Mouse (Mus musculus): ENCODE data around the gene Irf1.
A peak's percentile ranks its signal among the peaks of the same experiment; 100 is the strongest.
"Not testable (repeated sequence)": the region's sequence is repeated elsewhere in the genome, so short reads cannot be mapped to it uniquely, and the experiment has no call there.

The Irf1 gene

DNA sequence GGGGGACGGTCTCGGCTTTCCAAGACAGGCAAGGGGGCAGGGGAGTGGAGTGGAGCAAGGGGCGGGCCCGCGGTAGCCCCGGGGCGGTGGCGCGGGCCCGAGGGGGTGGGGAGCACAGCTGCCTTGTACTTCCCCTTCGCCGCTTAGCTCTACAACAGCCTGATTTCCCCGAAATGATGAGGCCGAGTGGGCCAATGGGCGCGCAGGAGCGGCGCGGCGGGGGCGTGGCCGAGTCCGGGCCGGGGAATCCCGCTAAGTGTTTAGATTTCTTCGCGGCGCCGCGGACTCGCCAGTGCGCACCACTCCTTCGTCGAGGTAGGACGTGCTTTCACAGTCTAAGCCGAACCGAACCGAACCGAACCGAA, at the start of gene Irf1:
TSS of gene Irf1 (plus strand) at position 255 of the 365 bp plus-strand sequence.
- DNase-seq (ENCODE audit: low spot score): peak; percentile 75

DNA sequence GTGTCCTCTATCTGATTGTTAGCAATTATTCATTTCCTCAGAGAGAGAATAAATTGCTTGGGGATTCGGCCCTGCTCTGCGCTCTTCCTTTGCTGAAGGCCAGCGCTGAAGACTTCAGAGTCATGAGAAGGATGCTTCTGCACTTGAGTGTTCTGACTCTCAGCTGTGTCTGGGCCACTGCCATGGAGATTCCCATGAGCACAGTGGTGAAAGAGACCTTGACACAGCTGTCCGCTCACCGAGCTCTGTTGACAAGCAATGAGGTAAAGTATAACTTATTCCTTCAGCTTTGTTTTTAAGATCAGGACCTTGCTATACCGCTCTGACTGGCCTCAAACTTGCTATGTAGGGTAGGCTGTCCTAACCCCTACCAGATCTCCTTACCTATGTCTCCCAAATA, 49.1 kb upstream of the Irf1 start, which contains the start of gene Il5:
TSS of gene Il5 (plus strand) at position 80 of the 400 bp plus-strand sequence.
- DNase-seq (ENCODE audit: low spot score): no peak

DNA sequence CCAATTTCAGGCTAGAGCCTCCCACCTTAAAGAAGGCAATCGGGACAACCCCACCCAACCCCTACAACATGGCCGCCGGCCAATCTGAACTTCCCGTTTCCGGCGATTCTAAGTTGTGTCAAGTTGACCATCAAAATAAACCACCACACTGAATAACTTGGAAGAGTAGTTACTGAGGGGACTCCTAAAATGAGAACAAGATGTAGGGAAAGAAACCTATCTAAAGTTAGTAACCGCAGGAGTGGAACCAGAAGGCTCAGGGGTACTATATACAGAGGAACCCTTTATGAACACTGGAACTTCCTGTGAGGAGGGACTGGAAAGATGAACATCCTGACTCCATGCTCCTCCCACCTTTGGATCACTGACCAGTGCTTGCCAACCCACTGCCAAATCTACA, 38.4 kb upstream of the Irf1 start:
- no peak for DNase-seq (ENCODE audit: low spot score)

DNA sequence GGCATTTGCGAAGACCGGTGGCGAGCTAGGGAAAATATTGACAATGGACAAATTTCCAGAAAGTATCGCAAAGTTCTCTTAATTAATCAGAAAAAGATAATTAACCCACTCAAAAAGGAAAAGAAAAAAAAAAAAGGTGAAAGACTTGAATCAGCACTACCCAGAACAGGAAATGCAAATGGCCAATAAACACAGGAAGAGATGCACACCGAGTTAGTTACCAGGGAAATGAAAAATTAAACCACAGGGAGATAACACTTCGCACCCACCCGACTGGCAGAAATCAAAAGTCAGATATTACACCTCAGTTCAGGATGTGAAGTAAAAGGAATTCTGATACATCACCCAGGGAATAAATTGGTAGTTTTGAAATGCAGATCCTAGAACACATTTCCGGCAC, 37.6 kb upstream of the Irf1 start:
- no peak for DNase-seq (ENCODE audit: low spot score)

DNA sequence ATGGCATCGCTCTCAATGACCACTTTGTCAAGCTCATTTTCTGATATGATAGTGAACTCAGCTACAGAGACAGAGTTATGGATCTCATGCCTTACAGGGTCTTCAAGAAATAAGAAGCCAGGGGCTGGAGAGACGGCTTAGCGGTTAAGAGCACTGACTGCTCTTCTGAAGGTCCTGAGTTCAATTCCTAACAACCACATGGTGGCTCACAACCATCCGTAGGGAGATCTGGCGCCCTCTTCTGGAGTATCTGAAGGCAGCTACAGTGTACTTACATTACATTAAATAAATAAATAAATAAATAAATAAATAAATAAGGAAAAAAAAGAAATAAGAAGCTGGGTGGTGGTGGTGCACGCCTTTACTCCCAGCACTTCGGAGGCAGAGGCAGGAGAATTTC, 36.0 kb upstream of the Irf1 start:
- no peak for DNase-seq (ENCODE audit: low spot score)

DNA sequence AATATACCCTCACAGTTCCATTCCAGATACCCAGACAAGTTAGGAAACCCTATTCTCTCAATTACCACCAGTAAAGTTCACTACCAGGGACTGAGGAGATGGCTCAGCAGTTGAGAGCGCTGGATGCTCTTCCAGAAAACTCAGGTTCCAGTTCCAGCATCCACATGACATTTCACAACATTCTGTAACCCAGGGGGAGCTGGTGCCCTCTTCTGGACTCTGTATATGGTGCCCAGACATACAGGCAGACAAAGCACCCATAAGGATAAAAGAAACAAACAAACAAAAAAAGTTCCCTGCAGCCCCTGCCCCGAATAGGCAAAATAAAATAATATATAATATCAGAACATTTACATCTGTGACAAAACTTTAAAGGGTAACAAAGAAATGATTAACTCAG, 35.4 kb upstream of the Irf1 start:
- DNase-seq (ENCODE audit: low spot score): no peak

DNA sequence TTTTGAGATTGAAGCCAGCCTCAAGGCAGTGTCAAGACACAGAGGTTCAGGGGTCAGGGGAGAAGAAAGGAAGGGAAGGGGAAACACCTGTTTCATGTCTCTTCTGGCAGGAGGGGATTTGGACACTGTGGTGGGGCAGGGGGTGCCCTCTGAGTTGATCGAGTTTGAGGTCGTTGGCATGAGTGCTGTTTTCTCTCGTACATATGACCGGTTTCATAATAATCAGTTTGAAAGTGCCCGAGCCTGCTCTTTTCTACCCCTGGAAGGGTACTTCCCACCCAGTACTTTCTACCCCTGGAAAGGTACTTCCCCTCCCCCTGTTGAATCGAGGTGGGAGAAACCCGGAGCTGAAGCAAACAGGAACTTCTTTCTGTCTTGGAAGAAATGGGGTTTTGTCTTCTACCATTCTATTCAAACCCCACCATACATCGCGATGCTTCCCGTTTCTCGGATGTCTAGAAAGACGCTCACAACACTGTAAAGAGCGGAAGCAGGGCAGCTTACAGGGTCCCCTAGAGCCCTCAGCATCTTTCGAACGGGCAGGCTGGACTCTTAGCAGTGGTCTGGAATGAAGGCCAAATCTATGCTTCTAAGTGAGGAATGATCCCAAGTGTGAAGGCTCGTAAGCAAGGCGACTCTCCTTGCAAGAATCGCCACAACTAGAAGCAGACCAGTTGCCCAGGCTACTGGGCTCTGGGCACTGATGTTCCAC, 34.7 kb upstream of the Irf1 start:
- DNase-seq (ENCODE audit: low spot score): no peak

DNA sequence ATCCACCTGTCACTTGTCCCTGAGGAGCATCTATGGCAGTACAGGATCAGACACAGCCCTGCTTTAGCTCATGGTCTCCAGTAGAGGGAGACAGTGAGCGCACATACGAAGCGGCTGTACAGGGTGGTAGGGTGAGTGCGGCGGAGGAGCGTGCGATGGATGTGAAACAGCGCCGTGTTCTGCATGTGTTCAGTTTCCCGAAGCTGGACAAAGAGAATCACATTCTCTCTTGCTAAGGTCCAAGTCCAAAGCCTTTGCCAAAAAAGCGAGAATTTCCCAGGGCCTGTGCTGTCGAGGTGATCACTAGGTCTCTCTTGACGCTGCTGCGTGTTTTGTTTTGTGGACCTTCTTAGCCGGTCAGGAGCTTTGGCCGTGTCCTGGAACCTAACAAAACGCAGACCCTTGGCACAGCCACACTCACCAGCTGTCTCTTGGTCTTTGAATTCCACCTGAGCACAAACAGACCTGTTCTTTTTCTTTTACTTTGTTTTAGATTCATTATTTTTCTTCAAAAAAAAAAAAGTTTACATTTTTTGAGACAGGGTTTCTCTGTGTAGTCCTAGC, 34.0 kb upstream of the Irf1 start:
- no peak for DNase-seq (ENCODE audit: low spot score)

DNA sequence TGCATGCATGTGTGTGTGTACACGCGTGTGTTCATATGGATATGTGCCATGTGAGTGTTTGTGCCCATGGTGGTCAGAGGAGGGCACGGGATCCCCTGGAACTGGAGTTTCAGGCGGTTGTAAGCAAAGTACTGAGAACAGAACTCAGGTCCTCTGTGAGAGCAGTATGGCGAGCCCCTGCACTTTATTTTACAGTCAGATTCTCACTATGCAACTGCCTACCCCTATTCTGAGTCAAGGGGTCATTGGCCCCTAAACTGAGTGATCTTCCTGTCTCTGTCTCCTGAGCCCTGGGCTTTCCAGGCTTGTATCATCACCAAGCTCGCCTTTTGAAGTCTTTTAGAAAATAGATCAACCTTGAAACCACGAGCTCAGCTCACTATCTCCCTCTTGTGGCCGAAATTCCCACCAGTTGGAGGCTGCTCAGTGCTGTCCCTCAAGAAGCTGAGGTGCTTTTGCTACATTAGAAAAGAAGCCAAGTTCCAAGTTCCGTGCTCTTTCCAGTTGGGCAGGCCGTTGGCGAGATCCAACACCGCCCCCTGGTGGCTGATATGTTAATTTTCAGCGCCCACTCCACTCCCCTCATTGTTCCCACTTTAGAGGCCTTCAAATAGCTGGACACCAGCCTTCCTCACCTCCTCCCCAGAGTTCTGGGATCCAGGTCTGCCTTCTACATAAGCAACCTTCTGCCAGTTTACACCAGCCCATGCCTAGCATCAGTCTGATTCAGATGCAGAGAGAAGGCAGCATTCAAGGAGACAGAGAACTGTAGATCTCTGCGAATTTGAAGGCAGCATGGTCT, 32.8 kb upstream of the Irf1 start:
- peak; percentile 27 for DNase-seq (ENCODE audit: low spot score)

DNA sequence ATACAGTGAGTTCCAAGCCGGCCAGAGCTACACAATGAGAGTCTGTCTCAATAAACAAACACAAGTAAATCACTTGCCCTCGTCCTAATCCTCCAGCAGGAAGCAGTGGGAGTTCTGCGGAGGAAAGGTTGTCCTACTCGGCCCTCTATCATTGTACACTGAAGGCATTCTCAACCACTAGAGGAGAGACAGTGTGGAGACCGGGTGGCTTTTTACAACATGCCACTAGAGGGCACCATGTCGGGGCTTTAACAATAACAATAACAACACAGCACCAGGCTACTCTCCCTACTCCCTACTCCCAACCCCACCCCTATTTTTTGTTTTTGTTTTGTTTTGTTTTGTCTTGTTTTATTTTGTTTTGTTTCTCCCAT, 32.3 kb upstream of the Irf1 start:
- DNase-seq (ENCODE audit: low spot score): peak; percentile 47

DNA sequence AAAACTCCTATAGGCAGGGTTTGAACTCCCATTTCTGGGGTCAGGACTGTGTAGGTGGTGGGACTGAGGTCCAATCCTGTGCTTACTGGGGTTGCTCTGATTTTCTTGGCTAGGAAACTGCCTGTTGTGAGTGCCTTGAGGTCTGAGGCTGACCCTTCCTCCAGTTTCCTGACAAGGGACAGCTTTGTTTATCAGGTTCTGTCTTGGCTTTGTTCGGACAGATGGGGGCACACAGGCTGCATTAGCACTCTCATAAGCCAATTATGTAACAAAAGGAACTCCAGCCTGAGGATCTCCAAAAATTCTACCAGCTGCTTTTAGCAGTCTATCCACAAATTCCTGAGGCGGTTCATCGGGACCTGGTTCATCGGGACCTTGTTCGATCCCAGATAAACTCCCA, 27.5 kb upstream of the Irf1 start:
- no peak for DNase-seq (ENCODE audit: low spot score)

DNA sequence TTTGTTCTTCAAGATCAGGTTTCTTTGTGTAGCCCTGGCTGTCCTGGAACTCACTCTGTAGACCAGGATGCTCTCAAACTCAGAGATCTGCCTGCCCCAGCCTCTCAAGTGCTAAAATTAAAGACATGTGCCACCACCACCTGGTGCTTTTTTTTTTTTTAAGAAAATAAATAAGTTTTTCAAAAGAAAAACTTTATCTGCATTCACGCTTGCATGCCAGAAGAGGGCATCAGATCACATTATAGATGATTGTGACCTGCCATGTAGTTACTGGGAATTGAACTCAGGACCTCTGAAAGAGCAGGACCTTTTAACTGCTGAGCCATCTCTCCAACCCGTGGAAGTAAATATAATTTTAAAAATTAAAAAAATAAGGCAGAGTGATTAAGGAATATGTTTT, 24.6 kb upstream of the Irf1 start:
- no peak for DNase-seq (ENCODE audit: low spot score)

DNA sequence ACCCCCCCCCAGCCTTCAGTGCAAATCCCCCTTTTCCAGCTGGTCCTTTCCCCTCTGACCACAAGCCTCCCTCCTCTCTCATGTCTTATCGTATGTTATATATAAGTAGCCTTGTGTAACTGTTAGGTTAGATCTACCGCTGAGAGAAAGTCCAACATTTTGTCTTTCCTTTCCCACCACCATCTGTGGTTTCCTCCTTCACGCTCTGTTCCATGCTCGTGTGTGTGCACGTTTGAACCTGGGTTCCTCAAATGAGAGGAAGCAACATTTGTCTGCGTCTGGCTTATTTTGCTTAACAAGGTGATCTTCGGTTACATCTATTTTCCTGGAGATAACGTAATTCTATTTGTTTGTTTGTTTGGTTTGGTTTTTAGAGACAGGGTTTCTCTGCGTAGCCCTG, 21.8 kb upstream of the Irf1 start:
- no peak for DNase-seq (ENCODE audit: low spot score)

DNA sequence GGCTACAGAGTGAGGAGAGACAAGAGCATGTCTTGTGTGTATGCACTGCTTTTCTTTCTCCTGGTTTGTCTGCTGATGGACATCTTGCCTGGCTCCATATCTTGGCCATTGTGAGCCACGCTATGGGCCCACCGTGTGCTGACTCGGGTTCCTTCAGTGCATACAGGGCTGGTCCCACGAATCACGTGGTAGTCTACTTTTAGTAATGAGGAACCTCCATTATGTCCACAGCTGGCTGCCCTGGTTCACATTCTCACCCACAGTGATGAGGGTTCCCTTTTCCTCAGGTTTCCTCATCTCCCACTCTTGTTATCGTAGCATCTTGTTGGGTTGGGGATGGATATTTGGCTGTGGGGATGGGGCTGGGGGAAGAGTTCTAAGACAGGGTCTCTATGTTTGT, 21.2 kb upstream of the Irf1 start:
- no peak for DNase-seq (ENCODE audit: low spot score)

DNA sequence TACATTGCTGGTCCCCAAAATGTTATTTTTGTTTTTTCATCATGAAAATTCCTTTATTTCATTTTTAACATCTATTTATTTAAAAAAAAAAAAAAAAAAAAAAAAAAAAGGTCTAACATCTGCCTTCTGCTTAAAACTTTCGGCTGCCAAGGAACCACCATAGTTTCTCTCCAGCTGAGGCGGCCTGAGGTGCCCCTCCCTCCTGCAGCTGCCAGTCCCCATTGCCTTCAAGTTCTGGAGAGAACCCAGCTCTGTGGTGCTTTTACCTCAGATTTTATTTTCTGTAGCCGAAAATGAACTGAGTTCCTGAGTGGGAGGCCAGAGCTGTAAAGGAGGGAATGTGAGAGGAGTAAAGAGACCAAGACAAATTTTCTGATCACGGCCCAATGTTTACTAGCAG, 20.5 kb upstream of the Irf1 start:
- DNase-seq (ENCODE audit: low spot score): no peak

DNA sequence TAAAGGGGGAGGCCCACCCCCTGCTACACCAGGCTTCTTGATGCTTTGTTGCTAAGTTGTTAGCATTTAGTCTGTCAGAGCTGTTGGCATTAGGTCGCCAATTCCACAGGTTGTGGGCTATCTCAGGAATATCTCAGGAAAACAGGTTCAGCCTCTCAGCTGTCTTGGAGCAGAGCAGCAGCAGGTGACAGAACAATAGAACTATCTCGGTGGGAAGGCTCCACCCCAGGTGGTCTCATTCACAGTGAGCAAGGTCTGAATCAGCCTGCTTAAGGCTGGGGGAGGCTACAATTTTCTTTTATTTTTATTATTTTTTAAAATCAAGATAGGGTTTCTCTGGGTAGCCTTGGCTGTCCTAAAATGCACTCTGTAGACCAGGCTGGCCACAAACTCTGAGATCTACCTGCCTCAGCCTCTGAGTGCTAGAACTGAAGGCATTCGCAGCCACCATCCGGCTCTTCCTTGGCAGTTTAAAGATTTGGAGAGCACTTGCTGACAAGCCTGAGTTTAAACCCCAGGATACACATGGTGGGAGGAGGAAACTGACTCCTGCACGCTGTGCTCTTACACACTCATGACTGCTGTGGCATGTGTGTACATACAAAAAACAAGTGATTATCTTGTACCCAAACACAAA, 20.0 kb upstream of the Irf1 start:
- no peak for DNase-seq (ENCODE audit: low spot score)

DNA sequence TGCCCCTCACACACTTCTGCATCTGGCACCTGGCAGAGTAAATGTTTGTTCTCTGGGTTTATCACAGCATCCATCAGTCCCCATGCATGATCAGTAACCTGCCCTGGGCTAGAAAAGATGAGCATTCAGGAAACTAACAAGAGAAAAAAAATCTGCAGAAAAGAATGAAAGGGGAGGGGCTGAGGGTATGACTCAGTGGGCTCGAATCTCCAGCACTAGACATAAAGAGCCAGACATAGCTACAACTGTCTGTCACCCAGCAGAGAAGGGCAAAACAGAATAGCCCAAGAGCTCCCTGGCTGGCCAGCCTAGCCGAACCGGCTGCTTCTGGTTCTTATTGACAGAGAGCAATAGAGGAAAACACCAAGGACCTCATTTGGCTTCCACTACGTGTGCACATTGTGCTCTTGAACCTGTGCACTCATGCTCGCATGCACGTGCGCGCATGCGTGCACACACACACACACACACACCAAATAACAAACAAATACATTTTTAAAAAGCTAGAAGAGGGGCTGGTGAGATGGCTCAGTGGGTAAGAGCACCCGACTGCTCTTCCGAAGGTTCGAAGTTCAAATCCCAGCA, 14.7 kb upstream of the Irf1 start:
- DNase-seq (ENCODE audit: low spot score): no peak

DNA sequence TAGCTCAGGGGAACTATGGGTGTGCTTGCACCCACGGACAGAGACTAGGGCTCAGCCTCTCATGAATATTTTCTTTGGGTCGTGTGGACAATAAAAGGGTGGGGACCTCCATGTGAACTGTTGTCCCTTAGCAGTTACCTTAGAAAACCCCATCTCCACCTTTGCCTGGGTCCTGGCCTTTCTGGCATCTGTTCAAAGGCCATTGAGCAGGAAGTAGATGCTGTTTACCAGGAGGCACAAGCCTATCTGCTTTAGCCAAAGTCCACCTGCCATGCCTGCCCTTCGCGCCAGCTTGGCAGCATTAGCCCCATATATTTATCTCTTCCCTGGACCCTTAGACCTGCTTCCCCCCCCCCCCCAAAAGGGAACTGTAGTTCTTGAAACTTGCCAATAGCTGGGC, 12.2 kb upstream of the Irf1 start:
- DNase-seq (ENCODE audit: low spot score): no peak

DNA sequence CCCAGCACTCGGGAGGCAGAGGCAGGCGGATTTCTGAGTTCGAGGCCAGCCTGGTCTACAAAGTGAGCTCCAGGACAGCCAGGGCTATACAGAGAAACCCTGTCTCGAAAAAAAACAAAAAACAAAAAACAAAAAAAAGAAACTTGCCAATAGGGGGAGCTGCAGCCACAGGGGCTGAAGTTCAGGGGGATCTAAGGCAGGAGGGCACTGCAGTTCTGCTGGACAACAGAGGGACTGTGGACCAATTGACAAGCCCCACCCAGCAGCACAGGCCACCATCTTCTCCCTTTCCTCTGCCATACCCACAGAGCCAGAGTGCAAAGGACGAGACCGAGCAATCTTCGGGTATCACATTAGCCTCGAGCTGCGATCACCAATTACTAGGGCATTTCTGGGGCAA, 11.8 kb upstream of the Irf1 start:
- DNase-seq (ENCODE audit: low spot score): not testable (repeated sequence)

DNA sequence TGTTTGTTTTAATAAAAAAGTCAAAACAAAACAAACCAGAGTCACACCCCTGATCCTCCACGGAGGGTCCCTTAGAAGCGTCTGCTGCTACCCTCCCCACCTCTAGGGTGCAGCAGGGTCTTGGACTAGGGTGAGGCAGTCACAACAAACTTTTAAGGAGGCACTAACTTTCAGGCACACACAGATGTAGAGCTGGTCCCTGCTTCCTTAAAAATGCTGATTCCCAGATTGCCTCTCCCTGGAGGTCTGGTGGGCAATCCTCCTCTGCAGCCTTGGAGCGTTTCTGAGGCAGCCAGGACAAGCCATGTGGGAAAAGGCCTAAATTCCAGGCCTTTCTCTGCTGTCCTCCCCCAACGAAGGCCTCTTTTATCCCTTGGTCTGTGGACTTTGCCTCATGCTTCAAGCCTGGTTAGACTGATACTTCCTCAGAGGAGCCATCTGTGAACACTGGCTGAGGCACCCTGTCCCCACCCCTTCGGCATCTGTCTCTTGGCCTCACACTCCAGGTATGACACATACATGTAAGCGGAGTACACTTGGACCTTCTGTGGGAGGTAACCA, 10.9 kb upstream of the Irf1 start:
- DNase-seq (ENCODE audit: low spot score): no peak

DNA sequence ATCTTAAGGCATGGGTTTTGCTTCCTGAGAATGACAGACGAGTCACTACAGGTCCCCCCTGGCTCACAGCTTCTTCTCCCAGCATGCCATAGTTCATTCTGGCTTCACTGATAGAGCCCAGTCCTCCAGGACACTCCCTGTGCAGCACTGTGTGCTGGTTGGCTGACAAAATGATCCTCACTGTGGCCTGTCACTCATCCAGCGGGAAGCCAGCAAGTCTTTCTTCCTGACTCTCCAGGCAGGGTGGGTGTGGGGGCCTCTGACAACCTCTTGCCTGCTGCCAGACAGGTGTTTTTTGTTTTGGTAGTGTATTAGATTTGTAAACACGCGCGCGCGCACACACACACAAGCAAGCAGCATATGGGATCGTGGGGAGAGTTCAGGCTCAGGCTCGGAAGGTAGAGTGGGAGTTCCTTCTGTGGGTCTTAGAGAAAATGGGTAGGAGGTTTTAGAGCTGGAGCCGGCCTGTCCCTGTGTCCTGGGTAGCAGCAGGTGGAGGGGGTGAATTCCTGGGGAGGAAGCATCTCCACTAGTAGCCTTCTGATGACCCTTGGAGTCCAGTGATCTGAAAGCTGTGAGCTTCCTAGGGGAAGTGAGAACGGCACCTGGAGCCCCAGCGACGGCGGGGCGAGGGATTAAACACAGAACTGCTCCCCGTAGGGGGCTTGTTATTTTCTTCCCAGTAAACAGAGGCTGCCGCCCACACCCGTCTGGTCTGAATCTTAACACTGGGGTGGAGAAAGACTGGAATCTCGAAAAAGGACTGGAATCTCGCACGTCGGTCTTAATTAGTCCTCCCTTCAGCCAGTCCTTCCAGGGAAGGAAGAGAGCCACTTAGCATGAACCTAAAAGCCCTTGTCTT, 10.0 kb upstream of the Irf1 start:
- no peak for DNase-seq (ENCODE audit: low spot score)

Data from left cerebral cortex, adult 11 months (tissue).